Mouse (Mus musculus): Measurements from ENCODE around the gene Bub1b.

DNA sequence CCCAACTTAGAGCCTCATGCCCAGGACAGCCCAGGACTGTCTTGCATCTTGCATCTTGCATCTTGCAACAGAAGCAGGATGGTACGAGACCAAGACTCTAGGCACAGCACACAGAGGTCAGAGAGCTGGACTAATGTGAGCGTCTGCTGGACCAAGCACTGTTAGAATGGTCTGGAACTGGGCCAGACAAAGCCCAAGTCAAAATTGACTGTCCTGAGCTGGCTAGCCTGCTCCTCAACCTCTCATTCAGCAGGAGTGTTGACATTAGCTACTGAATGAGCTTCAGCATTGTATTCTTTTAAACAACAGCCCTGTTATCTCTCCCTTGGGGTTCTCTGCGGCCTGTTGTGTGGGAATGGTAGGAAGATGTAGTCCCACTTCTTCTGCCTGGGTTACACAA lies 81.6 kb downstream of the Bub1b start:
- TF ChIP-seq POLR2A (IDR thresholded peaks at IDR 0.05; ENCODE audit: low read depth, low read length): no peak
- no peak for TF ChIP-seq CTCF (conservative IDR thresholded peaks at IDR 0.05; ENCODE audit: insufficient read depth, insufficient read length, low read depth, low read length)
